Mouse (Mus musculus): ENCODE data around the gene Erp27.

DNA sequence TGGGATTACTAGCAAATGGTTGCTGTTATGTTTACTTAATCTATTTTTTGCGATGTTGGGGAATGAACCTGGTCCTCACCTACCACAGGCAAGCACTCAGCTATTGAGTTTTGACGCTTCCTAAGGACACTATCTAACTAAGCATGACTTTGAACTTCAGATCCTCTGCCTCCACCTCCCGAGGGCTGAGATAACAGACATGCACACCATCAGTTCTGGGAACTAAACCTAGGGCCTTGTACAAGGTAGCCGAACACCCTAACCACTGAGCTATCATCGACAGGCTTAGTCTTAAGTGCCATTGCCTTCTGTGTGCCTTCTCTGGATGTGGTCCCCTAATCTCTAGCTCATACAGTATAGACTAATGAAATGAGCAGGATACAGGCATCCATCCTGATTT is 56.6 kb downstream of the Erp27 start:
- TF ChIP-seq CTCF (IDR thresholded peaks at IDR 0.05; ENCODE audit: borderline replicate concordance, insufficient read depth, low read length) (no peak), POLR2A (IDR thresholded peaks at IDR 0.05; ENCODE audit: low read depth, low read length) (no peak)

Data from embryonic fibroblast, embryonic 13.5 days (primary cell).